Mouse (Mus musculus) heart, embryonic 13.5 days (tissue): ENCODE data around the gene Def6. TPM values are rescaled to one million over a fixed set of nuclear protein-coding genes. Genes with fewer than 3 reads are reported as not detected.

Source experiments
- ATAC-seq: fragments of 200-750 bp; cut with Nextera tagmentation; 2 replicates; pipeline ENCODE4 v1.8.0; 2017; ENCODE audit warnings: moderate TSS enrichment; ENCODE audit not compliant: insufficient number of reproducible peaks, low FRiP score, low TSS enrichment; ENCODE audit errors: extremely low read depth
- H3K27ac ChIP-seq: fragments of 300-500 bp; sonication (generic); replicated peaks from 2 replicates; pipeline ENCODE4 v1.5.1; 2015; ENCODE audit warnings: moderate library complexity, mild to moderate bottlenecking, inconsistent platforms
- H3K27me3 ChIP-seq: fragments of 300-500 bp; sonication (generic); replicated peaks from 2 replicates; pipeline ENCODE4 v1.6.1; 2015; ENCODE audit warnings: mild to moderate bottlenecking, inconsistent platforms
- H3K36me3 ChIP-seq: fragments of 300-500 bp; sonication (generic); 2 replicates; pipeline ENCODE4 v1.6.1; 2015; ENCODE audit warnings: mild to moderate bottlenecking, inconsistent platforms
- H3K4me1 ChIP-seq: fragments of 300-500 bp; sonication (generic); 2 replicates; pipeline ENCODE4 v1.6.1; 2015; ENCODE audit warnings: inconsistent platforms
- H3K4me2 ChIP-seq: fragments of 300-500 bp; sonication (generic); 2 replicates; pipeline ENCODE4 v1.6.1; 2015; ENCODE audit warnings: inconsistent platforms, mild to moderate bottlenecking, moderate library complexity
- H3K4me3 ChIP-seq: fragments of 300-500 bp; sonication (generic); 2 replicates; pipeline ENCODE4 v1.5.1; 2015; ENCODE audit warnings: moderate library complexity, mild to moderate bottlenecking, inconsistent platforms
- H3K9ac ChIP-seq: fragments of 300-500 bp; sonication (generic); 2 replicates; pipeline ENCODE4 v1.6.1; 2015; ENCODE audit warnings: inconsistent platforms, mild to moderate bottlenecking, moderate library complexity
- H3K9me3 ChIP-seq: fragments of 300-500 bp; sonication (generic); 2 replicates; pipeline ENCODE4 v1.6.1; 2016; ENCODE audit warnings: inconsistent platforms
- WGBS: fragments of 180-500 bp; shearing (Covaris S2); methylation state at CpG from one replicate; pipeline ENCODE4 v1.1.7; 2015; ENCODE audit warnings: mixed read lengths; 5-methylcytosine and 5-hydroxymethylcytosine counted together
- polyA plus RNA-seq: library from polyadenylated mRNA; unstranded; fragments of >200 nt; fragmentation: Nextera tagmentation; extraction: Ambion mirVana; gene quantifications from 2 replicates; pipeline ENCODE4 v1.2.1, GENCODE M21; 2015

The Def6 gene
- polyA plus RNA-seq, 1 experiment from 2014 or later: 3.0 TPM

DNA sequence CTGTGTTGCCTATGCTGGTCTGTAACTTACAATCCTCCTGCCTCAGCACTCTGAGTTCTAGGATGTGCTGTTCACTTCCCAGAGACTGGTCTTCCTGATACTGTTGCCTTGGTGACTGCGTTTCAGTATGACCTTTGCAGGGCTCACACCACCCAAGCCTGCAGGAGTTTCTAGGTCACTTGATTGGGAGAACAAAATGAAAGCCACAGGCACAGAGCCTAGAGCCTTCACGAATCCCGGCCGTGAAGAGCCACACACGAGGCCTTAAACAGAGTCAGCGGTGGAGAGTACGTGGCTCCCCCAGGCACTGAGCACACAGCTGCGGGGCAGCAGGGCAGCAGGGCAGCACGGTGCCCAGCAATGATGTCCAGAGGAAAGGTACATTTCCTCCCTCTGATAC lies 50.7 kb downstream of the Def6 start:
- Histone ChIP-seq H3K4me1 (peaks cover 56% of the 10 kb centered on the region), H3K36me3 (0 out of 2 replicates have a peak, but pooled peaks cover 6% of the 10 kb centered on the region), H3K9ac (no peak overlapping the region), H3K27ac (peak overlapping the region; percentile 70; the same call in 1 of the 2 replicates), H3K9me3 (no peaks in the 10 kb centered on the region), H3K4me3 (no peak overlapping the region), H3K4me2 (no peak overlapping the region), H3K27me3 (no peaks in the 10 kb centered on the region)
- WGBS: 79% methylated on average over 9 of the region's 9 CpGs
- ATAC-seq: no peak

DNA sequence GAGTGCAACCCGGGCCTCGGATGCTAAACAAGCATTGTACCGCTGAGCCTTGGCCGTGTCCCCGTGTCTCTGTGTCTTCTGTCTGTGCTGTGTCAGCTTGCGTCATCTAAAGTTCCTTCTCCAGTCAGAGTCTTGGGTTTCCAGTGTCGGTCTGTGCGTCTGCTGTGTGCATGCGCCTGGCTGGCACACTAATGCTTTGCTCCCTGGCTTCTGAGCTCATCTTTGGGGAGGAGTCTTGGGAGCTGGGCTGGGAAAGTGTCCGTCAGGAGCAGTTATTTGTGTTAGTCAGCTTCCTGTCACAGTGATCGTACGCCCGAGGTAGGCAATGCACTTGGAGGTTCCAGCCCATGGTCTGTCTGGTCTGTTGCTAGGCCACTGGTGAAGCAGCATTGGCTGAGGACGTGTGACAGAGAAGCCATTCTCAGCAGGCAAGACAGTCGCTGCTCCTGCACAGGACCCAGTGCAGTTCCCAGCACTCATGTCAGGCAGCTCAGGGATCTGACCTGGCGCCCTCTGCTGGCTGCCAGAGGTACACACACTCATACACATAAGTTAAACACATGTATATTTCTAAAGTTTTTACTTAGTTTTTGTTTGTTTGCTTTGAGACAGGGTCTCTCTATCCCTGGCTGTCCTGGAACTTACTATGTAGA lies 52.4 kb downstream of the Def6 start:
- Histone ChIP-seq H3K9ac (no peak overlapping the region), H3K9me3 (no peaks in the 10 kb centered on the region), H3K36me3 (0 out of 2 replicates have a peak, but pooled peaks cover 3% of the 10 kb centered on the region), H3K4me1 (peaks cover 64% of the 10 kb centered on the region), H3K4me3 (no peak overlapping the region), H3K27ac (no peak overlapping the region; the same call in 1 of the 2 replicates), H3K4me2 (no peak overlapping the region), H3K27me3 (no peaks in the 10 kb centered on the region)
- WGBS: 70% methylated on average over 16 of the region's 16 CpGs
- no peak for ATAC-seq

DNA sequence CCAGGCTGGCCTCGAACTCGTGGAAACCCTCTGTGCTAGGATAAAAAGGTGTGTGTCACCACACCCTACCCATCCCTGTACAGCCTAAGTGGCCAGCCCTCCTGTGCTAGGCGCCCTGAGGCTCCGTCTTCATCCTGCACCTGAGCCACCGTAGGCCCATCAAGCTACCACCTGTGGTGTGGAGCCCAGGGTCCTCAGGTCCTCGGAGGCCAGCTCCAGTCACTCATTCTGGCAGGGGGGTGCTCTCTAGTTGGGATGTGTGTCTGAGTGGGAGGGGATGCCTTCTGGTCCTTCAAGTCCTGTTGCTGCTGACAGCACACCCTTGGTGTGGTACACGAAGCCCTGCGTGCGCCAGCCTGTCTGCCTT lies 52.9 kb downstream of the Def6 start:
- H3K4me1 ChIP-seq: peaks cover 64% of the 10 kb centered on the region

DNA sequence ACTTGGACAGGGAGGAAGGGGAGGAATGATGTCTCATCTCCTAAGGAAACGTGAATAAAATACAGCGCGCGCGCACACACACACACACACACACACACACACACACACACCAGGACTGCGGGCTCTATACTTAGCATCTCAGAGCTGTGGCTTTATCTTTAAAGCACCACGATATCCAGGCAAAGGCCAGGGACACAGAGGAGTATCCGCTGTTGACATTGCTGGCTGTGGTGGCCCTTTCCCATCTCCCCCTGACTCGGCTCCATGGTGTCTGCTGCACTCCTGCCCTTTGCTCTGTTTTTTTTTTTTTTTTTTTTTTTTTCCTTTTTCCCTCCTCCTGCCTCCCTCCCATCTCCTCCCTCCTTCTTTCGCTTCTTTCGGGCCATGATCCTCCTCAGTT lies 54.2 kb downstream of the Def6 start:
- H3K4me1 ChIP-seq: peaks cover 57% of the 10 kb centered on the region
- H3K27ac ChIP-seq: peak overlapping the region; percentile 46
- peaks cover 4% of the 10 kb centered on the region; the same call in 1 of the 2 replicates for H3K36me3 ChIP-seq
- H3K4me3 ChIP-seq: no peak overlapping the region
- no peaks in the 10 kb centered on the region for H3K9me3 ChIP-seq
- H3K9ac ChIP-seq: no peak overlapping the region
- no peaks in the 10 kb centered on the region for H3K27me3 ChIP-seq
- H3K4me2 ChIP-seq: peak overlapping the region; percentile 2; the same call in 1 of the 2 replicates
- ATAC-seq: peak; percentile 4; the same call in 1 of the 2 replicates
- 38% methylated on average over 11 of the region's 11 CpGs for WGBS

More for the DNA sequence above, 52.9 kb downstream of the Def6 start:
- Histone ChIP-seq H3K9me3 (no peaks in the 10 kb centered on the region), H3K4me3 (no peak overlapping the region), H3K9ac (no peak overlapping the region), H3K27me3 (no peaks in the 10 kb centered on the region), H3K36me3 (0 out of 2 replicates have a peak, but pooled peaks cover 3% of the 10 kb centered on the region), H3K4me2 (no peak overlapping the region), H3K27ac (no peak overlapping the region)
- 0 out of 2 replicates have a peak, but pooled peaks have one; percentile 11 for ATAC-seq
- 75% methylated on average over 9 of the region's 9 CpGs for WGBS

DNA sequence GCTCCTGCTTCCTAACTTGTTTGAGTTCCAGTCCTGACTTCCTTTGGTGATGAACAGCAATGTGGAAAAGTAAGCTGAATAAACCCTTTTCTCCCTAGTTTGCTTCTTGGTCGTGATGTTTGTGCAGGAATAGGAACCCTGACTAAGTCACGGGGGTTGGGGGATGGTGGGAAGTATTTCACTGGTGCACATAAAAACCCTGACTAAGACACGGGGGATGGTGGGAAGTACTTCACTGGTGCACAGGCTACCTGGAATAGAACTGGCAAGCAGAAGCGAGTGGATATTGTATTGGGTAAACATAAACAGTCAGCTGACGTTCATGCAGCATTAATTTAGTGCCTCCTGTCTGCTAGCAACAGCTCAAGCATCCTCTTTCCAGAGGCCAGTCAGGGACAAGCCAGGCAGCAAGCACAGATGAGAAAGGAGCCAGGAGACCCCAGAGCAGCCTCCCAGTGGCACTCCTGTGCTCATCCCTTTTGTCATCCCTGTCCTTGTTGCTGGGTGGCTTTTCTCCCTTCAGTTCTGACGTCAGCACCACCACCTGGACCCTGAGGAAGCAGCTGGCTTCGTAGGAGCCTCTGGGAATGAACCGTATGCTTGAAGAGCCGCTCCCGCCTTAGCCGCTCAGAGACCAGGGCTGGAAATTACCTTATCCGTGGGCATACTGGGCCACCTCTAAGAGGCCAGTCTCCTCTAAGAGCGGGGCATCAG lies 55.8 kb downstream of the Def6 start:
- no peak overlapping the region for H3K9ac ChIP-seq
- 72% methylated on average over 13 of the region's 13 CpGs for WGBS
- H3K4me2 ChIP-seq: no peak overlapping the region
- peaks cover 5% of the 10 kb centered on the region; the same call in 1 of the 2 replicates for H3K36me3 ChIP-seq
- H3K4me1 ChIP-seq: peaks cover 42% of the 10 kb centered on the region
- no peak overlapping the region for H3K27ac ChIP-seq
- H3K9me3 ChIP-seq: no peaks in the 10 kb centered on the region
- no peak overlapping the region for H3K4me3 ChIP-seq
- H3K27me3 ChIP-seq: no peaks in the 10 kb centered on the region
- no peak for ATAC-seq

GRCm38 (mm10) chr17:28267251-28267650 lies 59.7 kb downstream of the Def6 start:
- H3K4me1 ChIP-seq: peaks cover 33% of the 10 kb centered on the region
- peaks cover 3% of the 10 kb centered on the region; the same call in 1 of the 2 replicates for H3K36me3 ChIP-seq
- H3K9ac ChIP-seq: no peak overlapping the region
- 82% methylated on average over 5 of the region's 5 CpGs for WGBS
- H3K4me2 ChIP-seq: no peak overlapping the region
- H3K4me3 ChIP-seq: no peak overlapping the region
- no peak for ATAC-seq
- no peak overlapping the region for H3K27ac ChIP-seq
- no peaks in the 10 kb centered on the region for H3K9me3 ChIP-seq
- no peaks in the 10 kb centered on the region for H3K27me3 ChIP-seq

- Histone ChIP-seq H3K4me3 (no peak overlapping the region), H3K36me3 (peaks cover 3% of the 10 kb centered on the region; the same call in 1 of the 2 replicates), H3K27ac (no peak overlapping the region), H3K4me1 (peaks cover 29% of the 10 kb centered on the region), H3K4me2 (no peak overlapping the region), H3K9me3 (no peaks in the 10 kb centered on the region), H3K27me3 (no peaks in the 10 kb centered on the region), H3K9ac (no peak overlapping the region)
- ATAC-seq: no peak
- WGBS: 64% methylated on average over 13 of the region's 13 CpGs
These were observed 62.6 kb downstream of the Def6 start for GRCm38 (mm10) chr17:28270165-28270564.

GRCm38 (mm10) chr17:28271537-28272266 lies 64.1 kb downstream of the Def6 start:
- Histone ChIP-seq H3K9ac (no peak overlapping the region; the same call in 1 of the 2 replicates), H3K27ac (no peak overlapping the region)
- 79% methylated on average over 12 of the region's 12 CpGs for WGBS

GRCm38 (mm10) chr17:28272281-28272680 lies 64.7 kb downstream of the Def6 start:
- Histone ChIP-seq H3K9ac (peak overlapping the region; percentile 5; the same call in 1 of the 2 replicates), H3K36me3 (no peaks in the 10 kb centered on the region), H3K27me3 (no peaks in the 10 kb centered on the region), H3K4me1 (peaks cover 20% of the 10 kb centered on the region), H3K4me3 (no peak overlapping the region), H3K9me3 (no peaks in the 10 kb centered on the region), H3K4me2 (no peak overlapping the region), H3K27ac (no peak overlapping the region)
- WGBS: 57% methylated on average over 9 of the region's 9 CpGs
- no peak for ATAC-seq

More at GRCm38 (mm10) chr17:28271537-28272266, 64.1 kb downstream of the Def6 start:
- H3K4me2 ChIP-seq: no peak overlapping the region
- no peaks in the 10 kb centered on the region for H3K9me3 ChIP-seq
- ATAC-seq: no peak
- H3K27me3 ChIP-seq: no peaks in the 10 kb centered on the region
- peaks cover 20% of the 10 kb centered on the region for H3K4me1 ChIP-seq
- no peak overlapping the region for H3K4me3 ChIP-seq
- H3K36me3 ChIP-seq: peaks cover 2% of the 10 kb centered on the region; the same call in 1 of the 2 replicates

DNA sequence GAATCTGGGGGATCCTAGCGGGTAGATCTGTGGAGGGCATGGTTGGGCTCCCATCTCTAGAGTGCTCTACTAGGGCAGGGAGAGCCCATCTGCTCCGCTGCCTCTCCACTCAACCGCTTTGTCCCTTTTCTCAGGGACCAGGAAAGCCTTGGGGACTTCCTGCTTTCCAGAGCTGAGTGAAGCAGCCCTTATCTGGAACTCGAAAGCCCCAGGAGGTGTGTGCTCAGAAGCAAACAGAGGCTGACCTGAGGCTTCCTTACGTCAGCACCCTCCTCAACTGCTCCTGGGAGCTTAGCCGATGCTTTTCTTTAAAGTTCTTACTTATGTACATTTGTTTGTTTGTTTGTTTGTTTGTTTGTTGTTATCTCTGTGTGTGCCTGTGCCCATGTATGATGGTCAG lies 65.3 kb downstream of the Def6 start:
- Histone ChIP-seq H3K9me3 (no peaks in the 10 kb centered on the region), H3K4me2 (no peak overlapping the region), H3K36me3 (no peaks in the 10 kb centered on the region), H3K27me3 (no peaks in the 10 kb centered on the region), H3K4me3 (no peak overlapping the region), H3K4me1 (peaks cover 20% of the 10 kb centered on the region), H3K9ac (0 out of 2 replicates have a peak overlapping the region, but pooled peaks have one; percentile 5), H3K27ac (no peak overlapping the region)
- ATAC-seq: no peak
- 38% methylated on average over 6 of the region's 6 CpGs for WGBS

- H3K9me3 ChIP-seq: no peaks in the 10 kb centered on the region
- H3K4me1 ChIP-seq: peaks cover 29% of the 10 kb centered on the region
- H3K4me2 ChIP-seq: no peak overlapping the region
- ATAC-seq: no peak
- 68% methylated on average over 3 of the region's 3 CpGs for WGBS
- no peaks in the 10 kb centered on the region for H3K27me3 ChIP-seq
- no peak overlapping the region for H3K9ac ChIP-seq
- H3K4me3 ChIP-seq: no peak overlapping the region
- no peaks in the 10 kb centered on the region for H3K36me3 ChIP-seq
- no peak overlapping the region for H3K27ac ChIP-seq
These were observed 67.2 kb downstream of the Def6 start for GRCm38 (mm10) chr17:28274739-28275138.
